Mouse (Mus musculus) thymus, postnatal 4 days (tissue): ENCODE measurements around the gene Wdr54.

Experiments
- DNase-seq: peaks from one replicate; pipeline ENCODE4 v3.0.0; 2021

Wdr54 gene

GRCm38 (mm10) chr6:83156259-83156684 lies at the start of gene Wdr54, which contains the start of gene 1700003E16Rik:
Gene Wdr54, minus strand, starts transcription at chr6:83156397.
Gene 1700003E16Rik, plus strand, starts transcription at chr6:83156404.
- peak; percentile 69 for DNase-seq

DNA sequence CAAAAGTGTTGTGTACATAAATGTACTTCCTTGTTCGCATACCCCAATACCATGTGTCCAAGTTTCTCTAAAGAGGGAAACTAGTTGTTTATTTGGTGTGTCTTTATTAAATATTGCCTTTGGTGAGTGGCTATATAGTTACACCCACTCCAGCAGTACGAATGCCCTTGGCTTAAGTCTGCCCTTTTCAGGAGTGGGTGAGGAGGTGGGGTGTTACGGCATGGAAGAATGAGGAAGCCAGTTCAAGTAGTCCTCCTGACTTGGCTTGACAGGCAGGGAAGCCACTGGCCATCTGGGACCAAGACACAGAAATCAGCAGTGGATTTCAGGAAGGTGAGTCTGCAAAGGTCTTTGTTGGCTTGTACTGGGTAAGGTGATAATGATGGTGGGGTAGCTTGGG lies 49.7 kb upstream of the Wdr54 start:
- no peak for DNase-seq

- no peak for DNase-seq
Observed at GRCm38 (mm10) chr6:83203320-83203719, 47.1 kb upstream of the Wdr54 start.

- DNase-seq, result no peak
Observed at GRCm38 (mm10) chr6:83197345-83198004, 41.3 kb upstream of the Wdr54 start.

- peak; percentile 50 for DNase-seq
Observed at GRCm38 (mm10) chr6:83193571-83193970, 37.4 kb upstream of the Wdr54 start.

GRCm38 (mm10) chr6:83186946-83187345 lies 30.7 kb upstream of the Wdr54 start:
- DNase-seq, result no peak

GRCm38 (mm10) chr6:83185895-83186861 lies 30.0 kb upstream of the Wdr54 start:
- peak; percentile 57 for DNase-seq

- DNase-seq, result no peak
Observed at GRCm38 (mm10) chr6:83184858-83185435, 28.8 kb upstream of the Wdr54 start.

GRCm38 (mm10) chr6:83180605-83181004 lies 24.4 kb upstream of the Wdr54 start:
- DNase-seq, result no peak

DNA sequence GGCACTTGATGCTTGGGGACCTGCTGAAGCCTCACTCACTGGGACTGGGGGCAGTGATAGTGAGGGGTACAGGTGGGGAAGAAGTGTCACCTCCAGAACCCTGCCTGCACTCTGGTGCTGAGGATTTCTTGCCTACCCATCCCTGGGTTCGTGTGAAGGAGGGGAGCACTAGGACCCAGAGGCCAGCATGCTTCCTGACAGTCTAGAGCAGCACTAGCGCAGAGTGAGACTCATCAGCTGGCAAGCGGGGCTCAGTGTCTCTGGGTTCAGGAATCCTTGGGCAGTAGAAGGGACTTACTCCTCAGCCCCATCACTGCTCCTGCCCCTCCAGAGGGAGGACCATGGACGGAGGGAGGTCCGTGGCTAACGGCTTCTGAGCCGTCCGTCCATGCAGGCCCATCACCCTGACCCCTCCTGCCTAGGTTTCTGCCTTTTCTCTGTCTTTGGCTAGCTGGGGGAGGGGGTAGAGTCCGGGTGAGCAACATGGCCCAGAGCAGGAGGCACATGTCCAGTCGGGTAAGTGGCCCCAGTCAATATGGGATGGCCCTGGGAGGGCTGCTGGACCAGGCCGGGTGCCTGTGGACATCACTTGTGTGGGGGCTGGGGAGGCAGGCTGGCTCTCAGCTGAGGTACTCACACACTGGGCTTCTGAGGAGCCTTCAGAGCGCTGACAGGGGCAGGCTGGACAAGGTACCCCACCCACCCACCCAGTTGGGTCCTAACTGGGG lies 23.4 kb upstream of the Wdr54 start:
- no peak for DNase-seq

- DNase-seq, result no peak
Observed at GRCm38 (mm10) chr6:83175996-83176395, 19.8 kb upstream of the Wdr54 start.

- DNase-seq, result no peak
Observed at GRCm38 (mm10) chr6:83172240-83172920, 16.2 kb upstream of the Wdr54 start.

DNA sequence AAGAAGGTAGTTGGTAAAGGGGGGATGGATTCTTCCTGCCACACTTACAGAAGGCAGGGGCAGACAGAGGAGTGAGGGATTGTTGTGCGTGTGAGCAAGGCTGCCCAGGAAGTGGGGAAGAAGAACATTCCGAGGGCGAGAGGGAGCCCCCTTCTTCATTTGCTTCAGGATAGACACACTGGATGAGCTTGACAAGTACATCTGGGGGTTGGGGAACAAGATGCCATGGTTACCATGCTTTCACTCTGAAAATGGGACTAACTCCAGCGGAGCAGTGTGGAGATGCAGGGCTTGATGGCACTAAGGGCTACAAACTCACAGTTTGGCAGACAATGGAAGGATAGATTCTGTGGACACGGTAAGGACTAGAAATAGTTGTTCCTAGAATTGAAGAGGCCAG lies 14.9 kb upstream of the Wdr54 start:
- no peak for DNase-seq

DNA sequence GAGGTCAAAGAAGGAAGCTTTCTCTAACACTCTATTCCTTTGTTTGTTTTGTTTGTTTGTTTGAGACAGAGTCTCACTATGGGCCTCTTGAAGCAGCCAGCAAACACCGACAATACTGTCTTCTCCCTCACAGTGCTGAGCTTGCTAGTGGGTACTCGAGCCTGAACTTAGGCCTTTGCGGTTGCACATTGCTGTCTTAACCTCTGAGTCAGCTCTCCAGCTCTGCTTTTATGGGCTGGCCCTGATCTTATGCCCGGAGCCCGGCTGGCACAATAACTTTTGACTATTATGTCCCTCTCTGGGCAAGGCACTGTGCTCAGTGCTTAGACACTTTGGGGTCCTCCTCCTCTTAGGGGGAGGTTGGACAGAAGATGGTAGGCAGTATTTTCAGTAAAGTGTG lies 13.7 kb upstream of the Wdr54 start:
- no peak for DNase-seq

GRCm38 (mm10) chr6:83166243-83166630 lies 10.0 kb upstream of the Wdr54 start:
- peak; percentile 37 for DNase-seq

- peak; percentile 96 for DNase-seq
Observed at GRCm38 (mm10) chr6:83165607-83166242, 9.5 kb upstream of the Wdr54 start, which contains the start of gene Dctn1. Gene Dctn1, plus strand, starts transcription at chr6:83165920.

DNA sequence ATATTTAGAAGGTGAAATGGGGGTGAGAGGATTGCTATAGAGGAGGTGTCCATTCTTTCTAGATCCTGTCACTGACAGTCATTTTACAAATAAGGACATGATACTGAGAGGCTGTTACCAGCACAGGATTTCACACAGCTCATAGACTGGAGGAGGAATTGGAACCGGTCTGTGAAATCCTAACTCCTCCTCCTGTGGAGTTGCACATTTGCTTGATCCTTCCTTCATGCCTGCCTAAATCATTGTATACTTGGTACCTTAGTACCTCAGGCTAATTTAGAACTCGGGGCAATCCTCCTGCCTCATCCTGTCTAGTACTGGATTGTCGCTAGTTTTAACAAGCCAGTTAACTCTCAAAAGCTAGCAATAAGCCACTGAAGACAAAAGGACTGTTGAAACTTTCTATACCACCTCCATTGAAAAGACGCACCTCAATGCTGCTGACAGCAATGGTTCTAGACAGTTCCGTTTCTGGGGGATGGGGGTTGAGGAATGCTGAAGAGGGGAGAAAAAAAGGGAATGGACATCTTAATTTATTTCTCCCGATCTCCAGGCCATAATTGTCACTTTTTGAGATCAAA lies 8.9 kb upstream of the Wdr54 start:
- DNase-seq, result no peak

DNA sequence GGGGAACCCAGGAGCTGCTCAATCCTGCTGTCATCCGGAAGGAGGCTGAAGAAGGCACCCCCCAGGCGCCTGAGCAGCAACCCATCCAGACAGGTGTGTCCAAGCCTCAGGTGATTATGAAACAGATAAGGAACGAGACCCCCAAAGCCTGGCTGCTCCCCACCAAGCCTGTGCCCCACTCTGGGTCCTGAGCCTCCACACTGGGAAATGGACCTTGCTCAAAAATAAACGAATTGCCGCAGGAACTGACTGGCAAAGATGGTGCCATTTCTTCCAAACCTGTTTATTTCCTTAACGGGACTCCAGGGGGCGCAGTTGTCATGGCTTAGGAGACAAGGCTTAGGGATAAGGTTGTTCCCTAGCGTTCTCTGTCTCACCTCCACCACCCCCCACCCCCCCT lies 6.5 kb upstream of the Wdr54 start:
- DNase-seq, result peak; percentile 72

DNA sequence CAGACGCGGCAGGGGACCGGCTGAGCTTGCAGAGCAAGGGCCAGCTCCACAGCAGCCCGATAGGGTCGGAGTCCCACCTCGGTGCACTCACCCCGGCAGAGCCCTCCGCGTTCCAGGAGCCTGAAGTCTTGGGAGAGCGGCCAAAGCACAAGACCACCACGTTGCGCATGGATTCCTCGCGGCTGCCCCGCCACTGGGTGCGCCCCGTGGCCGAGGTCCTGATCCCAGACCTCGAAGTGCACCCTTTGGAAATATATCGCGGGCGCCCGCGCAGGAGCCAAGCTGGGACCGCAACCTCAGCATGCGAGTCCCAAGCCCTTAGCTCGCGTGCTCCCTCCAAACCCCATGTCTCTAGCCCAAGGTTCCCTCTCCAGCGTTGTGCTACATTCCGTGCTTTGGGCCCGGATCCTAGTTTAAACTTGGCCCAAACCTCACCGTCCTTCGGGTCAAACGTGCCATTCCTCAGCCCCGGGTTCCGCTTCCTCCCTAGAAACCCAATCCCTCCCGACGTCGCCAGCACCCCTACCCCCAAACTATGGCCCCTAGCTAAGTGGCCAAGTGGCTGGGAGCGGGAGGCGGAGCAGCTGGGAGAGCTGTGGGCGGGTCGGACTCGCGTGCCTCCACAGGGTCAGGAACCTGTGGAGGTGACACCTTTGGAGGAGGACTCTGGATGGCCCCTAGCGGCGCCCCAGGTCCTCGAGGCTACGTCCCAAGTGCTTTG lies 5.9 kb upstream of the Wdr54 start:
- DNase-seq, result peak; percentile 39

DNA sequence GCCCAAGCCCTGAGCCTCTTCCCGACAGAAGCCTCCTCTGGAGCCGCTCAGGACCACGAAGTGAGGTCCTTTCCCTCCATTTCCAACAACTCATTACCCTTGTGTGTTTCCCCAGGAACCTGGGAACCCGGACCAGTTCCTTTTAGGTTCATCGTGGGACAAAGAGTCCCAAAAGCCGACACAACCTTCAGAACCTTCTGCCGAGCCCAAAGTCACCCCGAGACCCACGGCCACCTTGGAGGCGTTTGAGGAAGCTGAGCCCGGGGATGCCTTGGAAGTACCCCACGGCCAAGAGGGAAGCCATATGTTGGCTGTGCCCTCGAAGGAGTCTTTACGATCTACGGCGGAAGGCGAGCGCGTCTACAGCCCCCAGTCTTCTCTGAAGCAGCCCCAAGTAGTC lies 5.2 kb upstream of the Wdr54 start:
- no peak for DNase-seq

DNA sequence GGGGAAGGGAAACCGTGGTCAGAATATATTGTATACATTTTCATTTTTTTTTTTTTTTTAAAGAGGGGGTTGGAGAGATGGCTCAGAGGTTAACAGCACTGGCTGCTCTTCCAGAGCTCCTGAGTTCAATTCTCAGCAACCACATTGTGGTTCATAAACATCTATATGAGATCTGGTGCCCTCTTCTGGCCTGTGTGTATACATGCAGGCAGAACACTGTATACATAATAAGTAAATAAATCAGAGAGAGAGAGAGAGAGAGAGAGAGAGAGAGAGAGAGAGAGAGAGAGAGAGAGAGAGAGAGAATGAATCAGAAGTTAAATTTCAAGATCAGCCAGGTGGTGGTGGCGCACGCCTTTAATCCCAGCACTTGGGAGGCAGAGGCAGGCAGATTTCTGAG lies 3.3 kb upstream of the Wdr54 start:
- DNase-seq, result peak; percentile 66
